Mouse (Mus musculus) liver, postnatal 0 days (tissue): ENCODE measurements around the gene Tmtc4.

Experiments
- CTCF ChIP-seq: sonication (generic); IDR thresholded peaks from 2 replicates; pipeline ENCODE4 v1.5.1; 2016; ENCODE audit warnings: antibody characterized with exemption, low read depth
- EP300 ChIP-seq: IDR thresholded peaks from 2 replicates; pipeline ENCODE4 v1.6.1; 2016; ENCODE audit warnings: antibody characterized with exemption, low read depth, mild to moderate bottlenecking

GRCm38 (mm10) chr14:122942757-122943474 is 40.9 kb downstream of the Tmtc4 start:
- TF ChIP-seq CTCF (no peak), EP300 (no peak)
